Mouse (Mus musculus) telencephalon, adult 2 months (tissue): ENCODE results near the gene Cntn4.
A peak's percentile ranks its signal among the peaks of the same experiment; 100 is the strongest.

Experiments used
- DNase-seq: peaks from one replicate; pipeline ENCODE4 v3.0.0-alpha.2; 2011; ENCODE audit warnings: low read depth, low spot score

Cntn4 gene

GRCm38 (mm10) chr6:106643026-106643425 is 965.6 kb downstream of the Cntn4 start:
- no peak for DNase-seq

- DNase-seq: peak; percentile 63
These were observed 968.2 kb downstream of the Cntn4 start for GRCm38 (mm10) chr6:106645496-106646211.

- no peak for DNase-seq
These were observed 969.5 kb downstream of the Cntn4 start for GRCm38 (mm10) chr6:106646945-106647344.

GRCm38 (mm10) chr6:106663780-106664651 is 986.6 kb downstream of the Cntn4 start:
- DNase-seq: no peak

- DNase-seq: no peak
These were observed 998.1 kb downstream of the Cntn4 start for GRCm38 (mm10) chr6:106675581-106675980.

- DNase-seq: no peak
These were observed 1024.5 kb downstream of the Cntn4 start for GRCm38 (mm10) chr6:106701931-106702330.

GRCm38 (mm10) chr6:106705506-106706035 is 1028.1 kb downstream of the Cntn4 start:
- no peak for DNase-seq

GRCm38 (mm10) chr6:106725642-106726041 is 1048.2 kb downstream of the Cntn4 start:
- DNase-seq: no peak

GRCm38 (mm10) chr6:106726078-106726477 is 1048.6 kb downstream of the Cntn4 start:
- no peak for DNase-seq

- DNase-seq: no peak
These were observed 1050.2 kb downstream of the Cntn4 start for GRCm38 (mm10) chr6:106727703-106728102.

GRCm38 (mm10) chr6:106729682-106730314 is 1052.3 kb downstream of the Cntn4 start:
- DNase-seq: no peak

GRCm38 (mm10) chr6:106732563-106732962 is 1055.1 kb downstream of the Cntn4 start:
- DNase-seq: no peak

GRCm38 (mm10) chr6:106738229-106738628 is 1060.8 kb downstream of the Cntn4 start:
- DNase-seq: no peak

- no peak for DNase-seq
These were observed 1062.9 kb downstream of the Cntn4 start for GRCm38 (mm10) chr6:106740244-106740825.

GRCm38 (mm10) chr6:106743556-106744233 is 1066.2 kb downstream of the Cntn4 start:
- no peak for DNase-seq

- no peak for DNase-seq
These were observed 1068.4 kb downstream of the Cntn4 start for GRCm38 (mm10) chr6:106745673-106746394.

- no peak for DNase-seq
These were observed 1069.8 kb downstream of the Cntn4 start for GRCm38 (mm10) chr6:106747251-106747650.

- no peak for DNase-seq
These were observed 1070.3 kb downstream of the Cntn4 start for GRCm38 (mm10) chr6:106747804-106748203.
